Mouse (Mus musculus) layer of hippocampus, postnatal 14 days (tissue): ENCODE results near the gene Eif3a. TPM values are rescaled to one million over a fixed set of nuclear protein-coding genes. Genes with fewer than 3 reads are reported as not detected.

Source experiments
- DNase-seq, 2 experiments: peaks; one replicate each; pipeline ENCODE4 v3.0.0; 2021 to 2022; ENCODE audit warnings: low spot score in 2 of 2, mixed read lengths in 1 of 2
- long read RNA-seq, 2 experiments: library from polyadenylated mRNA; stranded (forward); transcript quantifications; one replicate each; pipeline ENCODE4 v2.0.0; 2021
- total RNA-seq, 2 experiments: library from RNA; stranded (reverse); gene quantifications; 2 replicates each; pipeline ENCODE4 v1.2.3; 2021

Gene Eif3a
- total RNA-seq, result 100 to 1,000 TPM; 117 to 118 TPM
- long read RNA-seq, experiment 1, full-length matches to known transcripts, result 42 of 60 reads
- long read RNA-seq, experiment 1, partial matches to known transcripts, result 14 of 60 reads
- long read RNA-seq, experiment 1, other reads (novel, unspliced or antisense), result 4 of 60 reads
- long read RNA-seq, experiment 2, full-length matches to known transcripts, result 65 of 82 reads
- long read RNA-seq, experiment 2, partial matches to known transcripts, result 12 of 82 reads
- long read RNA-seq, experiment 2, other reads (novel, unspliced or antisense), result 5 of 82 reads

DNA sequence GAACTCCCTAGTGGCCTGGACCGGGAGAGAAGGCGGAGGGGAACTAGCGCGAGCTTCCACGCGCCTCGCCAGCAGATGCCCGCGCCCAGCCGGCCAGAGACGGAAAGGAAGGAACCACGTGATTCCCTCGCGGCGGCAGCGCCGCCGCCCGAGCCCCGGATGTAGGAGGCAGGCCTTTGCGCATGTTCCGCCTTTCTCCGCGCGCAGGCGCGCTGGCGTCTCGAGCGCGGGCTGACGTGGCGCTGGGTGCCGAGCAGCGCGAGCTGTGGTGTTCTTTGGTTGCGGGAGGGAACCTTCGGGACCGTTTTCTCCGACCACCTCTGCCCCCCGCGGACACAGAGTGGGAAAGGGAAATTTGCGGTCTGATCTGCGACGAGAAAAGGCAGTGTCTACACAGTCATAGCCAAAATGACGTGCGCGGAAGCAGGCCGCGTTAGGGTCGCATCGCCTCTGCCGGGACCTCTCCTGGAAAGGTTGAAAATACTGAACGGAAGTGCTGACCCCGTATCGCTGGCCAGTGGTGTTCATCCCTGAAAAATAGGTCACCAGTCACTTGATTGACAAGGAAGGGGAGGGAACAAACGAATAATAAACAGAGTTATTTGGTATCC lies at the start of gene Eif3a:
Eif3a (minus strand) TSS at position 108 of the 611 bp plus-strand sequence.
- peak; percentile 92 to 96 for DNase-seq

GRCm38 (mm10) chr19:60837747-60838146 lies 47.3 kb upstream of the Eif3a start:
- peak; percentile 30 to 55 for DNase-seq

- no peak for DNase-seq
Measured at GRCm38 (mm10) chr19:60818677-60819076, 28.2 kb upstream of the Eif3a start.

- no peak for DNase-seq
Measured at GRCm38 (mm10) chr19:60813133-60813532, 22.7 kb upstream of the Eif3a start.

GRCm38 (mm10) chr19:60812036-60812389 lies 21.6 kb upstream of the Eif3a start:
- DNase-seq, result no peak

DNA sequence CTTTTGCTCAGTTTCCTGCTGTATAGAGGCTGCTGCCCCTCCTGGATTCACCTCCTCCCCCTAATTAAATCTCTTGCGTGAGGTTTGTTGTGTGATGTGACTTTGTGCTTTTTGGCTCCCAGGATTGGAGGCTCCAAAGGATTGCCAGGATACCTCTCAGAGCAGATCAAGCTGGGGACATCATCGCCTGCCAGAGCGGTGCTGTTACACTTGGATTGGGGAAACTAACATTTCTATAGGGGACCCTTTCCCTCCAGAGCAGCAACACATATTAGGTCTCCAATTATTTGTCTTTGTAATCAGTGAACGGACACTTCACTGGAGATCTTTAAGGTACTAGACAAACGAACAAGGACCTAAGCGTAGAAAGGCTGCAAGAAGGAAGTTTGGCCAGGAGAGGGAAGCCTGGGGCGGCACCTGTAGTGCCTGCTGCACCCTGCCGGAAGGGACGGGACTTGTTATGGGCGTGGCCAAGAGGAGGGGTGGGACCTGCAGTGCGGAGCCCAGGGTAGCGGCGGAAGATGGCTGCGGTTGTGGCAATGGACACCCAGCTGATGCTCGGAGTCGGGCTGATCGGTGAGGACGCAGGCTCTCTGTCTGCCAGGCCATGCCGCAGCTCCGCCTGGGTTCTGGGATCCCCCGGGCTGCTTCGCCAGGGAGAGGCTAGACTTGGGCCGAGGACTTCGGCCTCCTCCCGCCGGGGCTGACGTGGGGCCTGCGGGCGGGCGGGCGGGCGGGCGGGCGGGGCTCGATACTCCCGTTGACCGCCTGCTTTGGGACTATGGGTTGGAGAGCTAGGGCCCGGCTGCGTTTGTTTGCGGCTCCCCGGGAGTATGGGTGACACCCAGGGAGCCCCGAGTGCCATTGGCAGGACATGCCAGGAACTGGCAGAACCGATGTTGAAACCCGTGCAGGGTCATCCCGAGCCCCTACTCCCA lies 20.9 kb upstream of the Eif3a start, which contains the start of gene Fam45a:
Fam45a (plus strand) TSS at position 488 of the 938 bp plus-strand sequence.
- DNase-seq, result peak; percentile 88 to 91

GRCm38 (mm10) chr19:60809927-60810326 lies 19.5 kb upstream of the Eif3a start:
- no peak for DNase-seq

GRCm38 (mm10) chr19:60804903-60805302 lies 14.4 kb upstream of the Eif3a start:
- no peak for DNase-seq

GRCm38 (mm10) chr19:60799867-60800569 lies 9.6 kb upstream of the Eif3a start:
- DNase-seq, result no peak

DNA sequence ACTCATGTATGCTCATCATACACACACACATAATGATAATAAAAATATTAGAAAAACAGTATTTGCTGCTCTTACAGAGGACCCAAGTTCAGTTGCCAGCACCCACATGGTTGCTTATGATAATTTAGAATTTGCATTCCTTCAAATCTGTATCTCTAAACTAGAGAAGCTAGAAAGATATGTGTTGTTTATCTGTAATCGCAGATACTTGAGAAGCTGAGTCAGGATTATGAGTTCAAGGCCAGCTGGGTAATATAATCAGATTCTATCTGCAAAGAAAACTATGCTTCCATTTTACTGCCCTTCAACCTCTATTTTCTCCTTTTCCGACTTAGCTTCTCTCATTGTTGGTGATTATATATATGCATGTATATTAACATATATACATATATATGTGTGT lies 7.0 kb upstream of the Eif3a start:
- no peak for DNase-seq

GRCm38 (mm10) chr19:60795244-60795643 lies 4.8 kb upstream of the Eif3a start:
- no peak for DNase-seq

DNA sequence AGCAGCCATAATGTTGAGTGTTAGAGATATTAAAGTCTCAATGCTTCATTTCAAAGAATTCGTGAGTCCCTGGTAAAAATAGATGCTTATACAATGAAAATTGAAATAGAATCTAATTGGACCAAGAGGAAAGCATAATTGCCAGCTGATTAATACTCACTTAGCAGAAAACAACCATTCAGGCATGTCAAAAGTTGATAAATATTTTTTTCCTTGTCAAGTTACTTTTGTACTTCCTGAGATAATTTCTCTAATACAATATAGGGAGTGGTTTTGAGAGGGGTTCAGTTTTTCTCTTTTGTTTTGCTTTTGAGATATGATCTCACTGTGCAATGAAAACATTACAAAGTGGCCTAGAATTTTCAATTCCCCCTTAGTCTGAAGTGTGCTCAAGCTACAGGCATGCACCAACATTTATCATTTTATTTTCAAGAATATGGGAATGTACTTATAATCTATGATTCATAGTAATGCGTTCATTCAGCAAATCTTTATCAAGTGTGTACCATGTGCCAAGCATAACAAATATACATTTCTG lies 2.8 kb upstream of the Eif3a start:
- no peak for DNase-seq

DNA sequence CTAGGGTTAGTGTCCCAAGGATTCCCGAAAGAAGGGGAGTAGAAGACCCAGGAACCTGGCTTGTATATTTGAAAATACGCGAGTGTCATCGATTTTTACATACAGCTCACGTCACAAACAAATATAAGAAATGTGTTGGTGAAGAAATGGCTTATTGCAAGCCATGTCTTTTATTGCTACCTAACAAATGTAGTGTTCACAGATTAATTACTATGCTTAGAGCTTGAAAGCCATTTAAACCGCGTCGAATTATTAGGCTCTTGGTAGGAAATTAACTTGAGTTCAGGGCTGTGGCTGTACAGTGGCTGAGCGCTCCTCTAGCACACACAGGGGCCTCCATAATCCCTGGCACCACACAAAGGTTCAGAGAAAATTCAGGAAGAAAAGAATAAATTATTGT lies 706 bp upstream of the Eif3a start:
- DNase-seq, result no peak

GRCm38 (mm10) chr19:60789919-60790506 lies 445 bp downstream of the Eif3a start:
- peak; percentile 33 to 57 for DNase-seq

DNA sequence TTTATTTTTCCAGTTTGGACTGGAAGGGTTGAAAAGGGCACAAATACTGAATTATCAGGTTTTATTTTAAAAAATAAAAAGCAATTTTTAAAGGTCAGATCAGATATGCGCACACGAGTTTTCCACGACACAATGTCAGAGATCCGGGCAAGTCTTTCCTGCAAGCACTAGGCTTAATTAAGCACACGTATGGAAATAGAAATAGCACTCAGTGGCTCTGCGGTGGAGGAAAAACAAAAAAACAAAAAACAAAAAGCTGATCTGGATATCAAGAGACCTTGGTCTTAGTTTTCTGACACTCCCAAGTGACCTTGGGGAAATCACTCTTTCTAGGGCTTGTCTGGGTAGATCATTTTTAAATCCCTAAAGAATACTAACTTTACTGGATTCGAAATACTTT lies 1.0 kb downstream of the Eif3a start:
- DNase-seq, result no peak

DNA sequence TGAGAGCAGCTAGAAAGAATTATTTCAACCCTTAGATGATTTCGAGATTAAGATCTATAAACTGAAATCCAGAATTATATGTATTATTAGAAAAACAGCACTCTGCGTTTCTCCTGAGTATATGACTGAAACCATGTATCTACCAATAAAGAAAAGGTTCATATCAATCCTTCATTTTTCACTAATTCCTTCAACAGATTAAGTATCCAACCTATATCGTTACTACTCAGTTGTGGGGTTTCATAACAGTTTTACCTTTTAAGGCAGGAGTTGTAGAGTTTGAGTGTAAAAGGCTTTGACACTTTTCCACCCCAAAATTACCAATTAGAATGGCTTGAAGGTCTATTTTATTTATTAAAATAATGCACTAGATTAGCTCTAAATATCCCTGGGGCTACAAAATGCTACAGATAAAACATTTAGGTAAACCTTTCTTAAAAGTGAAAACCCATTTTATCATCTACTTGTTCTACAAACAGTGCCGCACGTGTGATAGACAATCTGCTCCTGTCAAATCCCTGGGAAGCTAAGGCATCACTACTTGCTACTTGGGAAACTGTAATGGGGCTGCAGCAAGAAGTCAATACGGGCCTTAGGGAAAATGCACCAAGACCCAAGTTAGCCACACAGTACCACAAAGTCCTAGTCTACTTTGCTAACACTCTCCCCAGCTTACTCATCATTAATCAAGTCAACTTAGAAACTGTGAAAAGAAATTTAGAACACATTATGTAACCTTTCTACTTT lies 2.1 kb downstream of the Eif3a start:
- no peak for DNase-seq

GRCm38 (mm10) chr19:60787465-60788150 lies 2.9 kb downstream of the Eif3a start:
- no peak for DNase-seq

DNA sequence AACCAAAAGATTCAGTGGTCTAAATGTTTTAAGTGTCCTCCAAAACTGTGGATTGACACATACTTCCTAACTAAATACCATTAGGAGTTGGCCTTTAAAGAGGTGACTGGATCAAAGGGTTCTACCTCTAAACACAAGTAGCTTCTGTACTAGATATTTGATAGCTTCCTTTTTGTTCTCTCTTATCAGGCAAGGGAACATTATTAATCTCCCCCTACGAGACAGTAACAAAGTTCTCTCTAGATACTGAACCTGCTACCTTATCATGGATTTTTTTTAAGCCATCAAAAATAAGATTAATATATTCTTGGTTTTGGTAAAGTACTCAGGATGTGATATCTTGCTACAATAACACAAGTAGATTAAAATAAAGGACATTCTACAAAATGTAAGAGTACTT lies 5.7 kb downstream of the Eif3a start:
- no peak for DNase-seq

- no peak for DNase-seq
Measured at GRCm38 (mm10) chr19:60782034-60782433, 8.4 kb downstream of the Eif3a start.
